Mouse (Mus musculus): Measurements from ENCODE around the gene Cgrrf1.

Cgrrf1 gene

DNA sequence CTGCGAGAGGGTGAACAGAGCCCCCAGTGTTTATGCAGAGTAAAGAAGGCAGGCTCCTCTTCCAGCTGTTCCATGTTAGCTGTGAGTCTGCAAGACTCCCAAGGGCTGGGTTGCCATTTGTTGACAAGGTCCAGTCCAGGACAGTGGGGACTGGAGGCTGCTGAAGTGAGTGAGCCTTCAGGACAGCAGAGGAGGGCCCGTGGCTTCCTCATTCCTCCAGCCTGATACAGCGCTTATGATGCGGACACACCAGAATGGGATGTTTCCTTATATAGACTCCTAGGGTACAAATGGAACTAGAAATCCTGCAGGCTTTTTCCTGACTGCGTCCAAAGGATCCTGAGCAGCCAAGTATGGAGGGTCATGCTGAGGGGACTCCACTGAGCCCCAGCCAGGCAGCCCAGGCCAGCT is 54.0 kb downstream of the Cgrrf1 start:
- DNase-seq (ENCODE audit: low spot score): no peak

DNA sequence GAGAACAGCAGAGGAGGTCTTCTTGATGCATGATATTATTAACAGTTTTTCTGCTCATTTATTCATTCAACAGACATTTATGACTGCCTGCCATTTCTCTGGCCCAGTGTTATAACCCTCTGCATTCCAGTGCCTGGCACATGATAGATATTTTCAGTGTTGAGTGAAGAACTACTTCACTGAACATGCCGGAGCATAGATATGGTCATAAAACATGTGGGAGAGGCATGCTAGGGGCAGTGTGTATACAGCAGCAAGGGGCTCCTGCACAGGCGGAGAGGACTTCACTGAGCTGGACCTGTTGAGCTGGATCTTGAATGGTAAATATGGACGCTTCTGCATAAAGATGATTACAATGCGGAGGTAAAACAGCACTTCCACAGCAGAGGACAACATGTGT is 57.2 kb downstream of the Cgrrf1 start:
- no peak for DNase-seq (ENCODE audit: low spot score)

DNA sequence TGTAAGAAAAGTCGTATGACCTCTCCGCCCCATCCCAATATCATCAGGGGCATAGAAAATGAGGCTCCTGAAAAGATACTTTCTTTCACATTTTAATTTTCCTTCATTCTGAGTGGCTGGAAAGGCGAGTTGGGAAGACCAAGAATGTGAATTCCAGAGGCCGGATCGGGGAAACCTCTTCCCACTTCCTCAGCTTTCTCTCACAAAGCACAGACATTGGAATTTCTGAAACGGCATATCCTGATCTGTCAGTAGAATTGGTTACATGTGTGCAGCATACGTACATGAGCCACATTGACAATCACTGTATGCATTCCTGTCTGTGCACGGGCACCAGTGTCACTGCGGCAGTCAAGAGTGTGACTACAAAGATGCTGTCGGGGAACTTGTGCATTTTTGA is 62.0 kb downstream of the Cgrrf1 start:
- DNase-seq (ENCODE audit: low spot score): no peak

DNA sequence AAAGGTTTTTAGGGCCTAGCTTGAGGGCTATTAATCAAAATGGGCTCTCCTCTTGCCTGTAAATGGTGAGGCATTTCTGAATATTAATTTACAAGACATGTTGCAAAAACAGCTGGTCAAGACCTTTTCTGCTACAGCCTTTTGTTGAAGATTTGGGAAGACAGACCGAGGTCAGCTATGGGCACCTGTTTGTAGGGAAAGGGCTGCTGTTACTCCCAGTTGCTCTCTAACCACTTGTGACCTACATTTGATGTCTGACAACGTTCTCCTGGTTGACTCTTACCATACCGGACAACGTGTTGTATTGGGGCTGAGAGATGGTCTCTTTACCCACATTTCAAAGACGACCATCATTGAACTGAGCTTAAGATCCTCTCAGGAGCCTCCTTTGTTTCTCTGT is 66.0 kb downstream of the Cgrrf1 start:
- DNase-seq (ENCODE audit: low spot score): no peak

DNA sequence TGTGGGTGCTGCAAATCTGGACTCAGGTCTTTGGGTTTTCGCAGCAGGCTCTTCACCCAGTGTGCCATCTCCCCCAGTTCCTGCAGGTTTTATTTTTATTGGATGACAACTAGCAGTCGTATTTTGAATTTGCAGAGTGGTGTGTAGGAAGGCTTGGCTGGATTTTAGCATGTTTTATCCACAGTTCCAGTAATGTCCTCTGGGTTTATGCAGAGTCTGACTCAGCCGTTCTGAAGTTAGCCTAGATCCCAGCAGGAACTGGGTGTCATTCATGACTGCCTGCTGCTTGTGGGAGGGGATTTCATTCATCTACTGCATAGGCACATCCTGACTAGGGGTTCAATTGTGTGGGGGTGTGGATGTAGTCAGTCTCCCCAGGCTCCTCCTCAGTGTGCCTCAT is 66.7 kb downstream of the Cgrrf1 start:
- DNase-seq (ENCODE audit: low spot score): no peak

DNA sequence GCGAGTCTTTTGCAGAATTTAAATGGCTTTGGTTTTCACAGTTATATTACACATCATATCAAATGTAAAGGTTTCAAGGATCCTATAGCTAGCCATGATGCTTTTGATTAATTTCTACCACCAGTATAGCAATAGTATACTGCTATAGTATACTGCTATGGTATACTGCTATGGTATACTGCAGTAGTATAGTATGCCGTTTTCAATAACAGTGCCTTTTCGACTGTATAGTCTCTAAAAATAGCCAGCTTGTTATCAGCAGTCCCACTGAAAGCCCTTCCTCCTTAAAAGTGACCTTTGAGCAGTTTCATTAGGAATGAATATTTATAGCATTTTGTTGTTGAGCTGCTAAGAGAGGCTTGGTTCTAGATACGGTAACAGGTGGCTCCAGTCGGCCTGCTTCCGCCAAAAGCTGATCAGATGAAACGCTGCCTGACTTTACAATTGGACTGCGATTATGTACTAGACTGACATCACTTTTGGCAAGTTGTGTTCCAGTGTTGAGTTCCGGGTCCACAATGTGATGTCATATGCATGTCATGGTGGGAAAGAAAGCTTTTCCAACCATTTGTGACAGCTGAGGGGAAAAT is 70.7 kb downstream of the Cgrrf1 start:
- no peak for DNase-seq (ENCODE audit: low spot score)
